Mouse (Mus musculus): Measurements from ENCODE around the gene Mxra7.

- TF ChIP-seq CTCF (IDR thresholded peaks at IDR 0.05; ENCODE audit: extremely low read depth, insufficient read depth, low read length) (no peak), POLR2A (IDR thresholded peaks at IDR 0.05; ENCODE audit: extremely low read depth, insufficient read depth, low read length) (peak; percentile 18; the same call in 1 of the 2 replicates)
These were observed 15.7 kb upstream of the Mxra7 start, which contains the start of the genes Mettl23 and Jmjd6 for GRCm38 (mm10) chr11:116843261-116844233.
